Mouse (Mus musculus) heart, adult 2 months (tissue): Measurements from ENCODE around the gene Mcemp1.

ENCODE experiments used
- CTCF ChIP-seq: fragments of 200-600 bp; IDR thresholded peaks from 2 replicates; pipeline ENCODE4 v1.8.1; 2022; ENCODE audit warnings: antibody characterized with exemption, mild to moderate bottlenecking, moderate library complexity
- POLR2A ChIP-seq: fragments of 200-500 bp; IDR thresholded peaks from 2 replicates; pipeline ENCODE4 v1.6.1; 2011; ENCODE audit warnings: mild to moderate bottlenecking, low read depth, low read length, control low read depth; ENCODE audit not compliant: insufficient read depth

- TF ChIP-seq CTCF (no peak), POLR2A (no peak)
Observed at GRCm38 (mm10) chr8:3685422-3685821, 19.9 kb downstream of the Mcemp1 start.
